Mouse (Mus musculus): Measurements from ENCODE around the gene Trim16.

GRCm38 (mm10) chr11:62878728-62879127 is 58.7 kb downstream of the Trim16 start:
- TF ChIP-seq CTCF (IDR thresholded peaks at IDR 0.05; ENCODE audit: borderline replicate concordance, control insufficient read depth, extremely low read depth, insufficient read depth, low read length, poor library complexity) (no peak), POLR2A (IDR thresholded peaks at IDR 0.05; ENCODE audit: control insufficient read depth, extremely low read depth, insufficient read depth, low read length, poor library complexity) (no peak)
